Mouse (Mus musculus) liver, embryonic 14.5 days (tissue): ENCODE data around the gene 4930539E08Rik.

Experiments
- CTCF ChIP-seq: IDR thresholded peaks from 2 replicates; pipeline ENCODE4 v1.5.1; 2016; ENCODE audit warnings: antibody characterized with exemption, low read depth, control low read depth
- EP300 ChIP-seq: IDR thresholded peaks from 2 replicates; pipeline ENCODE4 v1.6.1; 2016; ENCODE audit warnings: antibody characterized with exemption, low read depth

GRCm38 (mm10) chr17:28961596-28961995, 46.5 kb upstream of the 4930539E08Rik start:
- TF ChIP-seq CTCF (no peak), EP300 (no peak)
